Mouse (Mus musculus) colon, adult 2 months (tissue): Measurements from ENCODE around the gene Gm20831. TPM values are rescaled to one million over a fixed set of nuclear protein-coding genes. Genes with fewer than 3 reads are reported as not detected.

Source experiments
- polyA plus RNA-seq: library from polyadenylated mRNA; depleted of rRNA; stranded (reverse); fragments of >200 nt; gene quantifications from 2 replicates; pipeline ENCODE4 v1.2.3, GENCODE M21; 2012; rRNA removed

Gm20831 gene
- polyA plus RNA-seq = not detected in 2 replicates

GRCm38 (mm10) chrY:17874441-17874840 lies at the start of gene Gm20831, which contains the start of gene Gm20772:
Gene Gm20831 (plus strand): TSS chrY:17874741.
Gene Gm20772 (plus strand): TSS chrY:17874741.

GRCm38 (mm10) chrY:17846166-17846565 lies 28.4 kb upstream of the Gm20831 start, which contains the start of gene Gm21904:
Gene Gm21904 (minus strand): TSS chrY:17846266.

GRCm38 (mm10) chrY:17937230-17937629 lies 62.7 kb downstream of the Gm20831 start, which contains the start of gene Srsy:
Gene Srsy (minus strand): TSS chrY:17937330.

Other genes with a start within 250 kb of the Gm20831 start
- not detected in 2 replicates for gene Gm21904, start 28.5 kb upstream of the Gm20831 start, polyA plus RNA-seq
- not detected in 2 replicates for gene Gm20772, start within 50 bp of the Gm20831 start, polyA plus RNA-seq
- not detected in 2 replicates for gene Srsy, start 62.6 kb downstream of the Gm20831 start, polyA plus RNA-seq
- gene Gm21764, start 187.1 kb downstream of the Gm20831 start, polyA plus RNA-seq = not detected in 2 replicates
- not detected in 2 replicates for gene Ssty1, start 214.4 kb downstream of the Gm20831 start, polyA plus RNA-seq